Mouse (Mus musculus): Measurements from ENCODE around the gene Ybx1.
A peak's percentile ranks its signal among the peaks of the same experiment; 100 is the strongest.

The Ybx1 gene

DNA sequence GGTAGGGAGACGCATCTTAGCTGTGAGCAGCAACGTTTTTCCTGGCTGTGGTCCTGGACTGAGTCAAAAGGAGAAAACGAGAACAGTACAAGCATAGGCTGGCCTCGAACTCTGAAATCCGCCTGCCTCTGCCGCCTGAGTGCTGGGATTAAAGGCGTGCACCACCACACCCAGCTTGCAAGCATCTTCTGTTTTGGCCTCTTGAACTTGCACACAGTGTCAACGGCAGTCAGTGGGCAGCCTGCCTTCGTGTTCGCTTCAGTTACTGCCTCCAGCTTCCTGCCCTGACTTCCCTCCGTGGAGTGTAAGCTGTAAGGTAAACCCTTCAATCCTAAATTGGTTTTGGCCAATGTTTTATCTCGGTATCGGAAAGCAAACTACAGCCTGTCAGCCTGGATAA is 27.8 kb downstream of the Ybx1 start:
- no peak for DNase-seq

GRCm38 (mm10) chr4:119263459-119263858 is 30.9 kb downstream of the Ybx1 start:
- DNase-seq, result no peak

- DNase-seq, result no peak
Measured at GRCm38 (mm10) chr4:119262483-119262882, 31.9 kb downstream of the Ybx1 start.

- DNase-seq, result no peak
Measured at GRCm38 (mm10) chr4:119261087-119261713, 33.2 kb downstream of the Ybx1 start.

DNA sequence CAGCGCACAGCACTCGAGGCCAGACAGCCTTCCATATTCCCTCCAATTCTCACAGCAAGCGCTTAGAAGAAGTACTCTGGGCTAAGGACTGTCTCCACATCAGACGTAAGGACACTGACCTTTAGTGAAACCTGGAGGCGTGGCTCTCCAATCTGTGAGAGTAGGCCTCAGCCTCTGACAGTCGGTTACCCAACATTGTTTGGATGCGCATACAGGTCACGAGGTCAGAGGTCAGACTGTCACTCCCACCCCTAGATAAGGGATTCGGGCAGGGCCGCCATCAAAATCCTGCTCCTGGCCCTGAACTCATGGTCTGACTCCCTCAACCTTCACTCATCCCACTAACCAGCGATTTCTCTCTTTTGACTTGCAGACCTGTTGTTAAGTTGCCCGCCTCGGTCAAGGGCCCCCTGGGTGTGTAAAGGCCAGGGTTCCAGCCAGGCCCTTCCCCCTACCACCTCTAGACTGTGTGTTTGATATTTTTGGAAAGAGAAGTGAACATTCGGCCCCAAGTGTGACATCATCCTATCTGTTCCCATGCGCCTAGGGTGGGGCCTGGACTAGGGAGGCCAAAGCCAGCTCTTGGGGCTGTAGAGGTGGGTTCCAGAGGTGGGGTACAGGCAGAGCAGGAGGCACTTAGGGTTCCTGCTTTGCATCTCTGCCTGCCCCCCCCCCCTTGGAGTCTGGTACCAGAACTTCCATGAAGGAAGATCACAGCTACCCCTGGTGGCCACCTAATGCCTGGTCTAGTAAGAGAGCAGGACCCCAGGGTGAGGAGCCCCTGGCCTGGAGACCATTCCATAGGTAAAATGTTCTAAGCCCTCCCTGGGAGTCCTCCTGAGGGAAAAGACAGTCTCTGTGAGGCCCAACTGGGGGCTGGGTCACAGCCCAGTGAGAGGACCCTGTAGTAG is 34.8 kb downstream of the Ybx1 start:
- DNase-seq, result no peak

DNA sequence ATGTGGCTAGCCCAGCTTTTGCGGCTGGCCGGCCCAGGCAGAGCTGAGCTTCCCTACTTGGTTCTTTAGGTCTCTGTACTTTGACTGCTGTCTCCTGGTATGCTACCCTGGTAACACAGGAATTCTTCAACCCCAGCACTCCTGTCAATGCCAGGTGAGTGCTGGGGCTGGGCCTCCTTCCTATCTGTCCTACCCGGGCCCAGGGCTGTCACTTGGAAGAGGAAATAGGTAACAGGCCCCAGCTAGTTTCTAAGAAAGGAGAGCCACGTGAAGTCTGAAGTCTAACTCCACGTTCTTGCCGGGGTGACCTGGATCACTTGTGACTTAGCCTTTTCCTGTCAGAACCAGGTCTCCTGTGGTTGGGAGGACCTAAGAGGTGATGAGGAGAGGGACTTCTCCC is 37.3 kb downstream of the Ybx1 start:
- no peak for DNase-seq

DNA sequence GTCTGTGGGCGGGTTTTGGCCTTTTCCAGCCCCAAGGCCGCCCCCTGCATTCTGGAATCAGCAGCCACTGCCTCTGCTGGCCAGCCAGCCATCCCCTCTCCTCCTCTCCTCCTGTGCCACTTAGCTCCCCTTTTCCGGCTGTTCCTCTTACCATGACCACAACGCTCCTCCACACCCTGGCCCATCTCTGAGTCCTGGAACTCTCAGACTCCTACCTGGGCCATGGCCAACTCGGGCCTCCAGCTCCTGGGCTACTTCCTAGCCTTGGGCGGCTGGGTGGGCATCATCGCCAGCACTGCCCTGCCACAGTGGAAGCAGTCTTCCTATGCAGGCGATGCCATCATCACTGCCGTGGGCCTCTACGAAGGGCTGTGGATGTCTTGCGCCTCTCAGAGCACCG is 39.1 kb downstream of the Ybx1 start, which contains the start of gene Cldn19:
Cldn19 (plus strand) TSS at position 64 of the 400 bp plus-strand sequence.
- DNase-seq, result no peak

GRCm38 (mm10) chr4:119254012-119254618 is 40.3 kb downstream of the Ybx1 start:
- DNase-seq, result no peak

- no peak for DNase-seq
Measured at GRCm38 (mm10) chr4:119252025-119252808, 42.2 kb downstream of the Ybx1 start.

- DNase-seq, result no peak
Measured at GRCm38 (mm10) chr4:119248407-119248965, 45.9 kb downstream of the Ybx1 start.

- DNase-seq, result peak; percentile 37
Measured at GRCm38 (mm10) chr4:119247462-119248235, 46.8 kb downstream of the Ybx1 start.

DNA sequence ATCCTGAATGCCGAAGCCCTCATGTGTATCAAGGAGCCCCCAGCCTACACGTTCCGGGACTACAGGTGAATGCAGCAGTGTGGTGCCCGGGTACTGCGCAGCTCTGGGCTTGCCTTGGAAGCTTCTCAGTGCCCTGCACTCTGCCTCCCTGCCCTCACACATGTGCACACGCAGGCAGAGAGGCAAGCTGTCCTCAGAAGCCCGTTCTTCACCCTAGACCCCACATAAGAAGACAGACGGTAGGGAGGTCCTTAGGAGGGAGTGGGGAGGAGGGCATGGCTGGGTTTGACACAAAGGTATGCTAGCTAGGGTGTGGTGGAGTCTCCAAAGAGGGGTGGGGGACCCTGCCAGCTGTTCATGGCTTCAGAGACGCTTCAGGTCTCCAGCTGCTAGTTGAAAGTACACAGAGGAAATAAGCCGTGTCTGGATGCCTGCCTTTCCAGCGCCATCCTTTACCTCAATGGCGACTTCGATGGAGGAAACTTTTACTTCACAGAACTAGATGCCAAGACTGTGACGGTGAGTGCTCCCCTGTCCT is 47.6 kb downstream of the Ybx1 start:
- DNase-seq, result no peak

DNA sequence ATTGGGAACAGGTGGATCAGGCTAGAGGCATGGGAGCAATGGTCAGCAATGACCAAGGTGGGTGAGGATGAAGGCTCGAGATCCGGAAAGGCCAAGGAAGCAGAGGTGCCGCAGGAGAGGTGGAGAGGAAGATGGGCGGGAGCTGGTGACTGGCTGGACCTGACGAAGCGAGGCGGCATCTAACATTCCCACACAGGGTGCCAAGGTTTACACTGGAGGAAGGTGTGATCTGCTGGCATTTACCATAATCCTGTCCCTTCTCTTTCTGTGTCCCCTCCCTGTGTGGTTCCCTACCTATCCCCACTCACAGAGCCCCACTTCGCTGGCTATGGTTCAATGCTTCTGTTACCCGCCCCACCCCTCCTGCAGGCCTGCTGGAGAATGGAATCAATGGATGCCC is 48.4 kb downstream of the Ybx1 start:
- DNase-seq, result no peak

- DNase-seq, result no peak
Measured at GRCm38 (mm10) chr4:119245556-119245955, 48.8 kb downstream of the Ybx1 start.

DNA sequence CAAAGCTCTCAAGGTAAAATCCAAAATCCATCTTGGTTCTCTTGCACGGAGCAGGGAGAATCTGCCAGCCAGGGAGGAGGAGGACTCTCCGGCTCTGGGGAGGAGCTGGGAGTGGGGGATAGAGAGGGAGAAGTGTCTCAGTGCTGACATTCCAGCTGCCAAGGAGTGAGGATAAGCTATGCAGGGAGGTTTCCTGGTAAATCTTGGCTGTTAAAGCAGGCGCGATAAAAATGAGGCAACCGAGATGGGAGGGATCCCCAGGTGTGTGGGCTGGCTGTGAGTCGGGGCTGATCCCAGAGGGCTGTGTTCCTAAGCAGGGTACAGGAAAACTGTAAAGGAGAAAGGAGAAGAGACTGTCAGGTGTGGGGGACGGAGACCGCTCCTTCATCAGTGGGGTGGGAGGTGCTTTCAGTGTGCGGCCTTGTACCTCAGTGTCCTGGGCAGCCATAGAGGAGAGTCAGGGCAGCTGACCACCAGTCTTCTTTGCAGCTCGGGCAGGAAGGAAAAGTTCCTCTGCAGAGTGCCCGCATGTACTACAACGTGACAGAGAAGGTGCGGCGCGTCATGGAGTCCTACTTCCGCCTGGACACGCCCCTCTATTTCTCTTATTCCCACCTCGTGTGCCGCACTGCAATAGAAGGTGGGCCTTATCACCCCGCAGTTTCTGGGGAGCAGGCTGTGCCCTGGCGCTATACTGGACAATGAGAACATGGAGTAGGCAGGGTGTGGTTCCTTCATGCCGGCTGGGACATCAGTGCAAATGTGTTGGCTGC is 49.8 kb downstream of the Ybx1 start:
- DNase-seq, result no peak

GRCm38 (mm10) chr4:119242571-119242970 is 51.8 kb downstream of the Ybx1 start:
- no peak for DNase-seq

GRCm38 (mm10) chr4:119241664-119242063 is 52.7 kb downstream of the Ybx1 start:
- peak; percentile 76 for DNase-seq

GRCm38 (mm10) chr4:119239181-119239682 is 55.2 kb downstream of the Ybx1 start:
- no peak for DNase-seq

DNA sequence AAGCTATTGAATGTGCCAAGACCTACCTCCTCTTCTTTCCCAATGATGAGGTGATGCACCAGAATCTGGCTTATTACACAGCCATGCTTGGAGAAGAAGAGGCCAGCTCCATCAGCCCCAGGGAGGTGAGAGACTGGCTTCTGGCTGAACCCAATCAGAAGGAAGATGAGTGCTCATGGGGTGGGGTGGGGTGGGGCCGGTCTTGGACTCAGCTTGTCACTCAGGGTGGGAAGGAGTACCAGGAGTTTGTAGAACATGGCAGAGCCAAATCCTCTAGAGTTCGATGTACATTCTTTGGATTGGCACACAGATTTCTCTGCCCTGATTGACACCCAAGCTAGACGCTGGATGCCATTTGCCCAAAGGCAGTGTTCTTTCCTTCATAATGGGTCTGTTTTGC is 55.7 kb downstream of the Ybx1 start:
- no peak for DNase-seq

GRCm38 (mm10) chr4:119234348-119234747 is 60.1 kb downstream of the Ybx1 start:
- DNase-seq, result no peak
